Mouse (Mus musculus) granulocyte monocyte progenitor cell, adult 5-6 weeks (primary cell): ENCODE measurements around the gene Uhrf1. TPM values are rescaled to one million over a fixed set of nuclear protein-coding genes. Genes with fewer than 3 reads are reported as not detected.

Source experiments
- ATAC-seq: replicated peaks from 2 replicates; pipeline ENCODE4 v1.8.0; 2016; ENCODE audit warnings: mild to moderate bottlenecking, moderate TSS enrichment, inconsistent platforms; ENCODE audit not compliant: poor library complexity, severe bottlenecking
- total RNA-seq, 2 experiments: library from RNA; stranded (forward) in 1 of 2; stranded (reverse) in 1 of 2; fragments of 200-712, 200-1000 nt in 1 of 2; fragments of >200 nt in 1 of 2; fragmentation: Nextera tagmentation in 1 of 2; gene quantifications; 2 replicates each; pipeline ENCODE4 v1.2.3; 2014 to 2017

The Uhrf1 gene
- total RNA-seq, 2 experiments from 2014 or later: 159 to 171 TPM

DNA sequence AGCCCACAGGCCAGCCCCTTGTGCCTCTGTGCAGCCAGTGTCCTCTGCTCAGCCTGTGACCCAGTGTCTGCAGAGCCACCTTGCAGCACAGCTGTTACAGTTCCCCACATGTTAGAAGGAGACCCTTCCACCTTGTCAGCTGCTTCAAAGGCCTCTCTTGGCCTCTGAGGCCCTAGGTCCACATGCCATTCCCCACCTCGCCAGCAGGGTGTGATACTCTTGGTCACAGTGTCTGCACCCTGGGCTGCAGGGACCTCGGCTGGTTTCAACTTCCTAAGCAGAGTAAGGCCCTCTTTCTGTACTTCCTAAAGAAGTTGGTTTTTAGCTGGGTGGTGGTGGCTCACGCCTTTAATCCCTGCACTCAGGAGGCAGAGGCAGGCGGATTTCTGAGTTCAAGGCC lies 35.8 kb downstream of the Uhrf1 start:
- peak; percentile 67 for ATAC-seq

DNA sequence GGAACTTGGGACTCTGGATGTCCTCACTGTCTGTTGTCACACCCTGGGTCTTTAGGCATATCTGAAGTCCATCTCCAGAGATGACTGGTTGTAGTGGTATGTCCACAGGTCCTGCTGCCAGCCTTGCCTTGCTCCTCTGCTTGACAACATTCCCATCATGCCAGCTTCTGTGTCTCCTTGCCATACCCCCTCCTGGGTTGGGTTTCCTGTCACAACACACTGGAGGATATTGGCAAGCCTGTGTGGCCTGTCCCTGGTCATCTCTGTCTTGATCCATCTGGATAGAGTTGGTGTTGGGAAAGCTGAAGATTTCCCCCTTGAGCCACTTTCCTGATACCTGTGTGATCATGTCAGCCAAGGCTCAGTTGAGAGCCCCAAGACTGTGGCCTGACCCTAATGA lies 37.6 kb downstream of the Uhrf1 start:
- no peak for ATAC-seq

DNA sequence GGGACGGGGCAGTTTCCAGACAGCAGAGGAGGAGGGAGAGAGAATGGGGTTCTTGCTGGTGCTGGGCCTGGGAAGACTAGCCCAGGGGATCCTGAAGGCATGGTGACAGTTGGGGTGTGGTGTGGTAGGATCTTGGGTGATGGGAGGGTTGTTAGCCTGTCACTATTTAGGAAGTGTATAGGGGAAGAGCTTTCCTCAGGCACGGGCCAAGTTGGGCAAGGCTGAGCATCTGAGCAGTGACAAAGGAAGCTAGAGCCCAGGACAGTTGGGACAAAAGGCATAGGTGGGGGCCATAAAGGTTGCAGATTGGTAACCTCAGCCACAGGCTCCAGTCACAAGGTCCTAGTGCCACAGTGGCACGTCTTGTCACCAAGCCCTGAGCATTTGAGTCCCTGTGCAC lies 40.3 kb downstream of the Uhrf1 start:
- peak; percentile 71 for ATAC-seq

- no peak for ATAC-seq
Observed at GRCm38 (mm10) chr17:56345364-56345763, 42.2 kb downstream of the Uhrf1 start.

GRCm38 (mm10) chr17:56348128-56348527 lies 45.0 kb downstream of the Uhrf1 start:
- no peak for ATAC-seq

DNA sequence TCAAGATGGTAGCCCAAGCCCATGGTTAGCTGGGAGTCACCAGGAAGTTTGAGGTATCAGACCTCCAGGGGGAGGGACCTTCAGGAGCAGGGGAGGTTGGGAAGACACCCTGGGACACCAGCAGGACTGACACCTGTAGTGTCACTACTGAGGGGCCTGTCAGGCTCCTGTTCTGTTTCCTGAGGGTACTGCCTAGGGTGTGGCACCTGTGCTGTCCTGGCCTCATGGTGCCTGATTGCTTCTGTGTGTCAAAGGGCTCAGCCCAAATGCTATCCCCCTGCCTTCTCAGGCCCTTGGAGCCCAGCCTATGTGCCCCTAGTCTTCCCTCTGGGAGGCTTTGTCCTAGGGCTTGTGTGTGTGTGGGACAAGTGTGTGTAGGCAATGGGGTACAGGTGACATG lies 45.5 kb downstream of the Uhrf1 start:
- ATAC-seq: no peak

GRCm38 (mm10) chr17:56350694-56351093 lies 47.6 kb downstream of the Uhrf1 start:
- peak; percentile 86 for ATAC-seq

DNA sequence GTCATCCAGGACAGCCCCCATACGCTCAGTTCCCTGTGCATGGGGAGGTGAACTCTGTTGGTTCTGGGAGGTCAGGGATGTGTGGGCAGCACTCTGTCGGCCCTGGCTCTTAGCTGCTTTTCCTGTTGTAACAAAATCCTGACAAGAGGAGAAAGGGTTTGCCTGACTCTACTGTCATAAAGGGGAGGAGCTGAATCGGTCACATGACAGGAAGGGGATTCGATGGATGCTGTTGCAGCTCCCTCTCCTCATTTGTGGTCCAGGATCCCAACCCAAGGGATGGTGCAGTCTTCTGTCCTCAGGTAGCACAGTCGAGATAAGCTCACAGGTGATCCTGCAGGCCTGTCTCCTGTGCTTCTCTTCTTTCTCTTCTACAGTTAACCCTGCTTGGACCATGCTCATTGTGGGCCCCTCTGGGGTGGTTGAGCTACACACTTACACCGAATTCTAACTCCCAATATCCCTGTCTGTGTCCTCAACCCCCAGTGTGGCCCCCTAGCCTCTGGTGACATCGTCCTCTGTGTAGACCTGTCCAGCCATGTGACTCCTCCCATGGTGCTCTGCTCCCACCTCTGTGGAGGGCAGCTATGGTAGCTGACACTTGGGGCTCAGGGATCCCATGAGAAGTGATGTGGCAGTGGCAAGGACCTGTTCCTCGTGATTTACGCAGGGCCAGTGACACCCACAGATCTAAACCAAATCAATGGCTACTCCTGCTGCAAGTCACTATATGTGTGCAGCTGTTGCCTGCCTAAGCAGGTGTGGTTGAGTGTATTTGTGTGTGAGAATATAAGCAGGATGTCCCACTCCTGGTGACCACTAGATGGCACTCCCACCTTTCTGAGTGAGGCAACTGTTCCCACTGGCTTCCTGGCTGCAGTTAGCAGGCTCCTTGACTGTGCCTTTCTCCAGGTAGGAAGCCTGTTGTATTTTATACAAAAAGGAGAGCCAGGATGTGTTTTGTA lies 54.1 kb downstream of the Uhrf1 start:
- ATAC-seq: peak; percentile 88

DNA sequence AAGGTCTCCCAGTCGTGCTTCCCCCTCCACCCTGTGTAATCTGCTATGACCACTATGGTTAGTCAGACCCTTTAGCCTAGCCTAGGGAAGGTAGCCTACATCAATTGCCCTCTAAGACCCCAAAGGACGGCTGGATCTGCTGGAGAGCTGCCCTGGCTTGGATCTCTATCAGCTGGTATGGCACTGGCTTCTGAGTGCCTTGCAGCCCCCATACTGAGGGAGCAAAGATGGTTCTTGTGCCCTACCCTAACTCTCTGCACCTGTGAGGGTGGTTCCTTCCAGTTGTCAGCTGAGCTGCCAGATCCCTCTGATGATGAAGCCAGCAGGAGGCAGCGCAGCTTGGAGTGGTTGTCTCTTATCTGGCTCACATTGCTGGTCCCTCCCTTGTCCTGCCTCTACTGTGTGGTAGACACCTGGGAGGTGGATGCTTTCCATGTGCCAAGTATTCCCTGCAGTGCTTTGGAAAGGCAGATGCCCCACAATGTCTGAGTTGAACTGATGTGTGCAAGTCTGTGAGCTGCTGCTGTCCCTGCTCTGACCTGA lies 56.1 kb downstream of the Uhrf1 start:
- ATAC-seq: no peak

DNA sequence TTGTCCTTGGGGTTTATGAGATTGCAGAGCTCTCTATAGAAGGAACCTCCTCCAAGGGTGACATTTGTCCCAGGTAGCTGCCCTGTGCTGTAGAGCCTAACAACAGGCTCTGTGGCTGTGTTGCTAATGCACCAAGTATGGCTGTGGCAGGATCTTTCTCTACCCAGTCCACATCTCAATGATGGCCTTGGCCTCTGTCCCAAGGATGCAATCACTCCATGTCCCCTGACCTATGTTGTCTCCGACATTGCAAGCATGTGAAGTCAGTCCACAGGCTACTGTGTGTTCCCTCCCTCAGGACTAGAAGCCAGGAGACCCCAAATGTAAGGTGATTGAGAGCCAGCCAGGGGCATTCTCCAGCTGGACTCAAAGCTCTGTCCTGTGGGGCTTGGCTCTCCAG lies 56.7 kb downstream of the Uhrf1 start:
- ATAC-seq: no peak

DNA sequence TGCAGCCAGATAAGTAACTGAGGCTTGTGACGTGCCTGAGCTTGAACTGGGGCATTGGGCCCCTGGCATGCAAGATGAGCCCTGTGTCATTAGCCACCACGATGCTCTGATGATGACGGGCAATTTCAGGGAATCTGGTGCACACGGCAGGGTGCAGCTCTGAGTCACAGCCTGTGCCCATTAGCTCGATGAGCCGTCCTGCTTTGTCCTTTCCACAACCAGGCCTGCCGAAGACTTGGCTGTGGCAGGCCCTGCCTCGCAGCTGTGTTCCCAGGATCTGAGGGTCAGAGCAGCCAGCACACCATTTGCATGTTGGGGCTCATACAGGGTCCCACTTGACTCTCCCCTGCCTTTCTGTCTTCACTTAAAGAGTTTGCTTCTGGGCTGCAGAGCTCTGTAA lies 57.3 kb downstream of the Uhrf1 start:
- no peak for ATAC-seq

DNA sequence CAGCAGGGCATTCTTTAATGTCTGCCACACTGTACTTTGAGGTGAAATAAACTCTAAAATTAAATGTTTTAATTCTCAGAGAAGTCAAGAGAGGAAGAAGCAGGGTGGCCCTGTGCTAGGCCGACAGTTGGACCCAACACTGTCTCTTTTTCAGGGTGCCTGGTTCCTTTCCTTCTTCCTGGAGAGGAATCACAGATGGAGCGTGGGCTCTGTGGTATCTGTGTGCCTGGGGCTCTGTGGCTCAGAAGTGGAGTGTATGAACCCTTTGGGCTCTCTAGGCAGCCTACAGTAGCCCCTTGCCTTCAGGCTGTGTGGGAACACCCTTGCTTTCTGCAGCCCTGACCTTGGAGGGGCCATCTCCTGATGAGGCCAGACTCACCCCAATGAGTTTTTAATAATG lies 58.4 kb downstream of the Uhrf1 start:
- no peak for ATAC-seq

- ATAC-seq: peak; percentile 63
Observed at GRCm38 (mm10) chr17:56365791-56366673, 62.9 kb downstream of the Uhrf1 start.

- ATAC-seq: no peak
Observed at GRCm38 (mm10) chr17:56368291-56368790, 65.2 kb downstream of the Uhrf1 start.

DNA sequence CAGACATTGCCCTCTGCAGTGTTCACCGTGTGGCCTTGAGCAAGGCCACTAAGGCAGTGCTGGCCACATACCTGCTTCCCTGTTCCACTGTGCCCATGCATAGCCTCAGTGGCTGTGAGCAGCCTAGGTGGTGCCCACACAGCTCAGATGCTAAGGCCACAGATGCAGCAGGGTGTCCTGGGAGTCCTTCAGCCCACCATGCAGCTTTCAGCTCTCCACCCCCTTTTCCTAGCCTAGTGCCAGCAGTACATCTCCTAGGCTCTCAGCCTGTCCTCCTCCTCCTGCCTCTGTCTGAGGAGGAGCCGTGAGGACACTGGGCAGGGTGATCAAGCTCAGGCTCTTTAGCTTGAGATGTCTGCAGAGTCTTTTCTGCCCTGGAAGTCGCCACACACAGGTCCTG lies 67.0 kb downstream of the Uhrf1 start:
- no peak for ATAC-seq

DNA sequence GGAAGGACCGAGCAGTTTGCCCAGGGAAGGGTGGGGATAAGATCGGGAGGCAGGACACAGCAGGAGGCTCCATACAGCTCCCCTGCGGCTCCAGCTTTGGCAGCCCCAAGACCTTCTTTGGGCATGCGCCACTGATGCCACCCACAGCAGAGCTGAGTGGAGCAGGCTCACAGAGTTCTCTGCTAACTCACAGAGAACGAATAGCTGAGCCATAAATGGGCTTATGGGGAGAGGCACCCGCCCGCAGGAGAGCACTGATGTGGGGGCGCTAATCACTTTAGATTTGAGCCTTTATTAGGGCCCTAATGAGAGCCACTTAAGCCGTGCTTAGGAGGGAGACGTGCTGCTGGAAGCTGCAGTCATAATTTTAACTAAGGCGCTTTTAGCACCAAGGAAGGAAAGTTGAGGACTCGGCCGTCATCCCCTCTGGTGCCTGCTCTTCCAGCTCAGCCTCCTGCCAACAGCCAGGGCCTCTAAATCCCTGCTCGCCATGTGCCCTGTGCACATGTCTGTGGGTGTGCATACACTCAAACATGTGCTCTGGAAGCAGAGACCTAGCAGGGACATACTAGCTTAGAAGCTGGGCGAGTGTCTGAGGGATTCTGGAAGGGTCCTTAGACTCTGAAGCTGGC lies 68.0 kb downstream of the Uhrf1 start:
- no peak for ATAC-seq

GRCm38 (mm10) chr17:56372109-56372508 lies 69.0 kb downstream of the Uhrf1 start:
- ATAC-seq: no peak
